Mouse (Mus musculus) lung, embryonic 14.5 days (tissue): Measurements from ENCODE around the gene Wdfy4. TPM values are rescaled to one million over a fixed set of nuclear protein-coding genes. Genes with fewer than 3 reads are reported as not detected.

ENCODE experiments used
- ATAC-seq: fragments of 200-750 bp; cut with Nextera tagmentation; 2 replicates; pipeline ENCODE4 v1.8.0; 2017; ENCODE audit warnings: mild to moderate bottlenecking, moderate TSS enrichment, moderate library complexity; ENCODE audit not compliant: insufficient read depth
- DNase-seq: peaks from one replicate; pipeline ENCODE4 v3.0.0-alpha.2; 2015
- H3K27ac ChIP-seq: fragments of 300-500 bp; sonication (generic); 2 replicates; pipeline ENCODE4 v1.5.1; 2014; ENCODE audit warnings: low read depth, mild to moderate bottlenecking, moderate library complexity
- H3K27me3 ChIP-seq: fragments of 300-500 bp; sonication (generic); 2 replicates; pipeline ENCODE4 v1.6.1; 2014; ENCODE audit warnings: low read length, control low read depth; ENCODE audit not compliant: insufficient read depth
- H3K36me3 ChIP-seq: fragments of 300-500 bp; sonication (generic); 2 replicates; pipeline ENCODE4 v1.6.1; 2014; ENCODE audit warnings: control low read depth; ENCODE audit not compliant: insufficient read depth
- H3K4me1 ChIP-seq: fragments of 300-500 bp; sonication (generic); 2 replicates; pipeline ENCODE4 v1.6.1; 2014; ENCODE audit warnings: antibody characterized with exemption, control low read depth; ENCODE audit not compliant: insufficient read depth
- H3K4me2 ChIP-seq: fragments of 300-500 bp; sonication (generic); 2 replicates; pipeline ENCODE4 v1.6.1; 2014; ENCODE audit warnings: mild to moderate bottlenecking
- H3K4me3 ChIP-seq: fragments of 300-500 bp; sonication (generic); 2 replicates; pipeline ENCODE4 v1.5.1; 2014; ENCODE audit warnings: low read depth, low read length
- H3K9ac ChIP-seq: fragments of 300-500 bp; sonication (generic); 2 replicates; pipeline ENCODE4 v1.6.1; 2014
- H3K9me3 ChIP-seq: fragments of 300-500 bp; sonication (generic); 2 replicates; pipeline ENCODE4 v1.6.1; 2016; ENCODE audit warnings: low read depth, low read length, control low read depth
- CTCF ChIP-seq: IDR thresholded peaks from 2 replicates; pipeline ENCODE4 v1.5.1; 2016; ENCODE audit warnings: antibody characterized with exemption, low read depth
- WGBS: fragments of 180-500 bp; shearing (Covaris S2); extraction: QIAGEN DNeasy Blood & Tissue Kit; methylation state at CpG from one replicate; pipeline ENCODE4 v1.1.7; 2014; 5-methylcytosine and 5-hydroxymethylcytosine counted together
- polyA plus RNA-seq: library from polyadenylated mRNA; unstranded; fragments of >200 nt; fragmentation: Nextera tagmentation; extraction: Ambion mirVana; gene quantifications from 2 replicates; pipeline ENCODE4 v1.2.1, GENCODE M21; 2014

The Wdfy4 gene
- polyA plus RNA-seq, 1 experiment from 2014 or later, result 0.57 TPM

- Histone ChIP-seq H3K36me3 (no peaks in the 10 kb centered on the region), H3K4me2 (no peak overlapping the region), H3K4me1 (peaks cover 9% of the 10 kb centered on the region; the same call in 1 of the 2 replicates), H3K27me3 (no peaks in the 10 kb centered on the region), H3K27ac (0 out of 2 replicates have a peak overlapping the region, but pooled peaks have one; percentile 42), H3K9me3 (no peaks in the 10 kb centered on the region), H3K4me3 (no peak overlapping the region), H3K9ac (no peak overlapping the region)
- 14% methylated on average over 8 of the region's 8 CpGs for WGBS
- peak; percentile 94 for ATAC-seq
- peak; percentile 91 for DNase-seq
- TF ChIP-seq CTCF, result no peak
Observed at GRCm38 (mm10) chr14:32956486-32956885, 228.8 kb downstream of the Wdfy4 start.

GRCm38 (mm10) chr14:32950312-32951301 is 234.7 kb downstream of the Wdfy4 start:
- H3K27ac ChIP-seq, result peak overlapping the region; percentile 73; the same call in 1 of the 2 replicates
- 0 out of 2 replicates have a peak overlapping the region, but pooled peaks have one; percentile 2 for H3K4me2 ChIP-seq
- TF ChIP-seq CTCF, result no peak; the same call in 1 of the 2 replicates
- H3K9ac ChIP-seq, result no peak overlapping the region
- H3K36me3 ChIP-seq, result no peaks in the 10 kb centered on the region
- H3K4me1 ChIP-seq, result peaks cover 3% of the 10 kb centered on the region; the same call in 1 of the 2 replicates
- WGBS, result 34% methylated on average over 20 of the region's 20 CpGs
- ATAC-seq (peak; percentile 90), DNase-seq (peak; percentile 93)
- no peaks in the 10 kb centered on the region for H3K9me3 ChIP-seq
- no peaks in the 10 kb centered on the region for H3K27me3 ChIP-seq
- H3K4me3 ChIP-seq, result no peak overlapping the region

DNA sequence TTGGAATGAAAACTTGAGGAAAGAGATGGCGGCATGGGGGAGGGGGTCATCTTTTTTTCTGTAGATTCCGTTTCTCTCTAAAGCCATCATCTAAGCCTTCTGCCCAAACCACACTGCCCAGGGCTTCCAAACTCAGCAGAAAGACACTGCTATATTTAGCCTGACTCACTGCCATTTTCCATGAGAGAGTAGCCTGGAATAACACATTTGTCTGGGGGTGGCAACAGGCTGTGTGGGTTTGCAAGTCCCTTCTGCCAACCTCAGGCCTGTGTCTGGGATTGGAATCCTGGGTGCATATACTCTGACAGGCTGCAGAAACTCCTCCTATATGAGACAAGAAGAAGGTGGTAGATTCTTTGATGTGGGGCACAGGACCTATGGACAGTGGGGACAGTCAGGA is 237.8 kb downstream of the Wdfy4 start:
- no peak overlapping the region for H3K27ac ChIP-seq
- no peak for TF ChIP-seq CTCF
- no peaks in the 10 kb centered on the region for H3K9me3 ChIP-seq
- H3K4me3 ChIP-seq, result no peak overlapping the region
- WGBS, result 92% methylated on average over 2 of the region's 2 CpGs
- H3K36me3 ChIP-seq, result no peaks in the 10 kb centered on the region
- no peak overlapping the region for H3K9ac ChIP-seq
- ATAC-seq, result no peak
- DNase-seq, result no peak
- peaks cover 3% of the 10 kb centered on the region; the same call in 1 of the 2 replicates for H3K4me1 ChIP-seq
- H3K4me2 ChIP-seq, result no peak overlapping the region
- H3K27me3 ChIP-seq, result no peaks in the 10 kb centered on the region

GRCm38 (mm10) chr14:32939217-32939616 is 246.1 kb downstream of the Wdfy4 start:
- H3K4me1 ChIP-seq, result no peaks in the 10 kb centered on the region
- no peak overlapping the region for H3K4me2 ChIP-seq
- H3K4me3 ChIP-seq, result no peak overlapping the region
- ATAC-seq (no peak), DNase-seq (no peak)
- no peak overlapping the region for H3K9ac ChIP-seq
- WGBS, result 62% methylated on average over 5 of the region's 5 CpGs
- no peaks in the 10 kb centered on the region for H3K27me3 ChIP-seq
- H3K9me3 ChIP-seq, result no peaks in the 10 kb centered on the region
- H3K36me3 ChIP-seq, result peaks cover 6% of the 10 kb centered on the region
- TF ChIP-seq CTCF, result no peak
- no peak overlapping the region for H3K27ac ChIP-seq

- no peak overlapping the region for H3K9ac ChIP-seq
- no peak overlapping the region for H3K4me3 ChIP-seq
- DNase-seq (no peak), ATAC-seq (no peak)
- H3K4me1 ChIP-seq, result no peaks in the 10 kb centered on the region
- no peaks in the 10 kb centered on the region for H3K9me3 ChIP-seq
- H3K27ac ChIP-seq, result no peak overlapping the region
- WGBS, result 62% methylated on average over 6 of the region's 6 CpGs
- no peaks in the 10 kb centered on the region for H3K36me3 ChIP-seq
- no peak overlapping the region for H3K4me2 ChIP-seq
- H3K27me3 ChIP-seq, result no peaks in the 10 kb centered on the region
- TF ChIP-seq CTCF, result no peak
Observed at GRCm38 (mm10) chr14:32934064-32934463, 251.2 kb downstream of the Wdfy4 start.

GRCm38 (mm10) chr14:32932220-32932619 is 253.1 kb downstream of the Wdfy4 start:
- H3K36me3 ChIP-seq, result no peaks in the 10 kb centered on the region
- H3K27ac ChIP-seq, result no peak overlapping the region
- H3K4me1 ChIP-seq, result no peaks in the 10 kb centered on the region
- H3K9ac ChIP-seq, result no peak overlapping the region
- ATAC-seq (no peak), DNase-seq (no peak)
- no peak overlapping the region for H3K4me3 ChIP-seq
- H3K4me2 ChIP-seq, result no peak overlapping the region
- TF ChIP-seq CTCF, result no peak
- no peaks in the 10 kb centered on the region for H3K9me3 ChIP-seq
- 83% methylated on average over 8 of the region's 8 CpGs for WGBS
- no peaks in the 10 kb centered on the region for H3K27me3 ChIP-seq

DNA sequence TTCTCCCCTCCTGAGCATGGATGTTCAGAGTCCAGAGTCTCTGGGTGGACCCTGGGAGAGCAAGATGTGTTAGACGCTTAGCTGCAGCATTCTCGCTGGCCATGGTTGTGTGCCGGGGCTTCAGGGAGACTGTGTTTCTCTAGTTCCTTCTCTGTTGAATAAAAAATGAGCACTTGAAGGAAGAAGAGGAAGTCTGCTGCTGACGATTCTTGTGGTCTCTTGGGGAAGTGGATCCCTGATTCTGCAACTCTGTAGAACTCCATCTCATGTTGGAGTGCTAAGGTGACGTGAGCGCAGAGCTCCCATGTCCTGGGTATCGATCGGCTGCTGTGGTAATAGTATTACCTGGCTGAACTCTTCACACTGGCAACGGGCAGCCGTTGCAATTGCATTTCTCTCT is 253.6 kb downstream of the Wdfy4 start:
- no peak overlapping the region for H3K9ac ChIP-seq
- ATAC-seq (no peak), DNase-seq (no peak)
- no peak overlapping the region for H3K4me3 ChIP-seq
- TF ChIP-seq CTCF, result no peak
- H3K36me3 ChIP-seq, result no peaks in the 10 kb centered on the region
- no peaks in the 10 kb centered on the region for H3K4me1 ChIP-seq
- H3K27ac ChIP-seq, result no peak overlapping the region
- H3K27me3 ChIP-seq, result no peaks in the 10 kb centered on the region
- WGBS, result 78% methylated on average over 10 of the region's 10 CpGs
- H3K9me3 ChIP-seq, result no peaks in the 10 kb centered on the region
- H3K4me2 ChIP-seq, result no peak overlapping the region
